Mouse (Mus musculus) 416B (cell line): ENCODE data around the gene Srd5a1.
"Not testable (repeated sequence)": the region's sequence is repeated elsewhere in the genome, so short reads cannot be mapped to it uniquely, and the experiment has no call there.

Experiments used
- DNase-seq: peaks from one replicate; pipeline ENCODE4 v3.0.0; 2011; ENCODE audit warnings: low read depth

Gene Srd5a1

GRCm38 (mm10) chr13:69569201-69569600 lies 42.0 kb downstream of the Srd5a1 start:
- no peak for DNase-seq

DNA sequence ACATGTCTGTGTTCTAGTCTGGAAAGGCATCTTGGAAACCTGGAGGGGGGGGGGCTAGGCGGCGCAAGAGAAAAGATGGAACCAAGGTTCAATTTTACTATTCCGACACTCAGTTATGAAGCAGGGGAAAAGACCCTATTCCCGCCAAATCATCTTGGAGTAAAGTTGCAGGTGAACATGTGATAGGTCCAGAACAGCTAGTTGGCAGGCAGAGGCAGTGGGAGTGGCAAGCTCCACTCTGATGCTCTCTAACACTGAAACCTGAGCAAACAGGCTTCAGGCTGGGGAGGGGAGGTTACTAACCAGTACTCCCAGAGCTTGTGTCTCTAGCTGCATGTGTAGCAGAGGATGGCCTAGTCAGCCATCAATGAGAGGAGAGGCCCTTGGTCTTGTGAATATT lies 45.8 kb downstream of the Srd5a1 start:
- not testable (repeated sequence) for DNase-seq

DNA sequence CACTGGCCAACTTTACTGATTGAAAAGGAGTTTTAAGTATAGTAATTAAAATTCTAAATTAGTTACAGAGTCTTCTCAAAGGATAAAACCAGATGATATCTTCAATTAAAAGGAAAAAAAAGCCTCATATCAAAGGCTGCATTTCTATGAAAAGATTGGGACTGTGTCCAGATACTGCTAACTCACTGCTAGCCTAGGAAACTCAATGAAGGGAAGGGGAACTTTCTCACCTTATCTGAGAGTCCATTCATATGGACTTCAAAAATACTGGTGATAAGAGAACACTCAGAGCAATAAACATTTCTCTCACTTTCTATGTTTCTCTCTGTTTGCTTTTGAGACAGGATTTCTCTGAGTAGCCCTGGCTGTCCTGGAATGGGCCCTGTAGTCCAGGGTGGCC lies 46.7 kb downstream of the Srd5a1 start:
- no peak for DNase-seq

- no peak for DNase-seq
Observed at GRCm38 (mm10) chr13:69563905-69564304, 47.3 kb downstream of the Srd5a1 start.

DNA sequence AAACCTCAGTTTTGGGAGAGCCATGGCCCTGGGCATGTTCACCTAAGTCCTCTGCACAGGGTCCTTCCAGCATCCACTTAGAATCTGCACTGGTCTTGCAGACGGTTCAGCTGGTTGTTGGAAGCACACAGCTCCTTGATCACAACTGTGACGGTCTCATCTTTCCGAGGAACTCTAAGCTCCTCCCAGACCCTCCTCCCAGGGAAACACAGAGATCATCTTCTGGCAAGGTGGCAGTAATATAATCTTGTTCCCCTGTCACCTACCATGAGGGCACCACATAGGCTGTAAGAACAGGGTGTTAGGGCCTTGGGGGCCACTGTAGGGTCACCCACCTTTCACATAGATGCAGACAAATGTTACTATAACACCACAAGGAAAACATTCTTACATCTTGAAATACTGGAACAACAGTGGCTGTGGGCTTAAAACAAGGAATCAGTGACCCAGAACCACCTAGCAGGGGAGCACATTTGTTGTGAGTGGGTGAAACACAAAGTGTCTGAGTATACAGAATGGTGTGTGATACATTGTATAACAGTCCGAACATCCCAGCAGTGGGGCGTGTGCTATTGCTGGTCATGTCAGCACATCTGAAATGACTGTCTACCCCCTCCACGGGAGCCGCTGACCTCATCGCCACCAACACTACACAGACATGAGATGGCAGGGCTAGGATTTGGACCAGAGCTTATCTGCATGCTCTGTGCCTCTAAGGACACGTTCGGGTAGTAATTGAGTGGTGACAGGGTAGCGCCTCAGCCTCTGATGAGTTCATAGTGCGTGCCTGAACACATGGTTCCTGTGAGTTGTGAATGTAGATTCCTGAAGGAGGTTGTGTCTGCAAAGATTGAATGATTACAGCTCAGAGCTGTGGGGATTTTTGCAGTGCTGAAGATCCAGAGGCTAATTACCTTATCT lies 48.3 kb downstream of the Srd5a1 start:
- DNase-seq = no peak

DNA sequence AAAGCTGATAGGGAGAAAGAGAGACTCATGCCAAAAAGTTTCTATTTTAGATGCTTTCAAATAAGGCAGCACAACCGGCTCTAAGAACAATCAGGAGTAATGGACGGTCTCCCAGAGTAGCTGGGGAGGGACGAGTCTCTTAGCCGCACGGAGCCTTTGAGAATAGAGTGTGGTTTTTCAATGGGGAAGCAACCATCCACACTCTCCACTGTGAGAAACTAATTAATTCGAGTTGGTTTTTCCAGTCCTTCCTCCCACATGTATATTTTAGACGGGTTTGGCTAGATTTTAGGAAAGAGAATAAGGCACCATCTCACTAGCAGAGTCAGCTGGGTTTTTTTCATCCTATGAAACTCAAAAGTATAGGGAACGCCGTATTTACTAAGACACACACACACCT lies 49.2 kb downstream of the Srd5a1 start:
- no peak for DNase-seq

DNA sequence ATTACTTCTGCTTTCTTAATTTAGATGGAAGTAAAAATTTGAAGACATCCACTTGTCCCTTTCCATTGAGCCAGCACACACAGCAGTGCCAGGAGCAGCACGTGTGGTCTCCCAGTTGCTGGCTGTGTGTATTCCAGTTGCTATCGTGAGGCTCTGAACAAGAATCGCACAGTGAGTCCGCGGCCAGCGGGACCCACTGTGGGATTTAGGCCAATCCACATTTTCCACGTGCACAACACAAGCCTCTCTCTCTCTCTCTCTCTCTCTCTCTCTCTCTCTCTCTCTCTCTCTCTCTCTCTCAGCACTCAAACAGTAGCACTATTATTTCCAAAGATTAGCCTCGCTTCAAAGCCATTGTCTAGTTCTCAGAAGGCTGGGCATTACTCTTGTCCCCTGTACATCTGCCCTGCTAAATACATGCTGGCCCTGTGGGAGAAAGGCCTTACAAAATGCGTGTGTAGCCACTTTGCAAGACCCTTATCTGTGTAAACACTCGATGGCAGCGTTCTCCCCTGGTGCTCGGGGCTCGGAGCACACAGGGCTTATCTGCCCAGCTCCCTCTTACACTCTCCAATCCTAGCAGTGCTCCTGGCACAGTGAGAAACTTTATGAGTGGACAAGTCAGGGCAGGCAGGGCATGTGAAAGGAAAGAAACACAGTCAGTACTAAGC lies 51.8 kb downstream of the Srd5a1 start:
- DNase-seq = no peak

DNA sequence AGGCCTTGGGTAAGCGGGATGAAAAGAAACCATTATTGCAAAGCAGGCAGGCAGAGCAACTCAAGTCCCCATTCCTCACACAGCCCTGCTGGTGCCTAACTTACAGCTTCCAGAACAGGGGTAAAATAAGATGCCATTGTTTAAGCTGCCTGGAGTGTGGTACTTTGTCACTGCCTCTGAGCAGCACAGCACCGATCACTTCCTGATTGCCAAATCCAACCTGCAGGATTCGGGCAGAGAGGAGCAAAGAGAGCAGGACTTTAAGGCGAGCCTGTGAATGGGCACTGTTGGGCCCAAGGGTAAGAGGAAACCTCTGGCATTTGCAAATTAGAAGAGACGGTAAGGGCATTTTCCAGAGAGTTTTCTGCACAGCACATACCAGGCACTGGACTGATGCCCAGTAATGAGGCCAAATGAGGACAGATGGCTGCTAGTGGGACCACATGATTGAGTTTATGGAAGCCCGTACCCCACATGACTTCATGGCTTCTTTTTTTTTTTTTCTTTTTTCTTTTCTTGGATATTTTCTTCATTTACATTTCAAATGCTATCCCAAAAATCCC lies 53.1 kb downstream of the Srd5a1 start:
- no peak for DNase-seq

GRCm38 (mm10) chr13:69556728-69557127 lies 54.5 kb downstream of the Srd5a1 start:
- no peak for DNase-seq

GRCm38 (mm10) chr13:69555957-69556482 lies 55.2 kb downstream of the Srd5a1 start:
- no peak for DNase-seq

- DNase-seq = no peak
Observed at GRCm38 (mm10) chr13:69555045-69555444, 56.2 kb downstream of the Srd5a1 start.

- DNase-seq = no peak
Observed at GRCm38 (mm10) chr13:69554255-69554654, 57.0 kb downstream of the Srd5a1 start.

GRCm38 (mm10) chr13:69553024-69553423 lies 58.2 kb downstream of the Srd5a1 start:
- peak; percentile 62 for DNase-seq

- no peak for DNase-seq
Observed at GRCm38 (mm10) chr13:69550831-69551230, 60.4 kb downstream of the Srd5a1 start.

GRCm38 (mm10) chr13:69549980-69550379 lies 61.3 kb downstream of the Srd5a1 start:
- DNase-seq = no peak

DNA sequence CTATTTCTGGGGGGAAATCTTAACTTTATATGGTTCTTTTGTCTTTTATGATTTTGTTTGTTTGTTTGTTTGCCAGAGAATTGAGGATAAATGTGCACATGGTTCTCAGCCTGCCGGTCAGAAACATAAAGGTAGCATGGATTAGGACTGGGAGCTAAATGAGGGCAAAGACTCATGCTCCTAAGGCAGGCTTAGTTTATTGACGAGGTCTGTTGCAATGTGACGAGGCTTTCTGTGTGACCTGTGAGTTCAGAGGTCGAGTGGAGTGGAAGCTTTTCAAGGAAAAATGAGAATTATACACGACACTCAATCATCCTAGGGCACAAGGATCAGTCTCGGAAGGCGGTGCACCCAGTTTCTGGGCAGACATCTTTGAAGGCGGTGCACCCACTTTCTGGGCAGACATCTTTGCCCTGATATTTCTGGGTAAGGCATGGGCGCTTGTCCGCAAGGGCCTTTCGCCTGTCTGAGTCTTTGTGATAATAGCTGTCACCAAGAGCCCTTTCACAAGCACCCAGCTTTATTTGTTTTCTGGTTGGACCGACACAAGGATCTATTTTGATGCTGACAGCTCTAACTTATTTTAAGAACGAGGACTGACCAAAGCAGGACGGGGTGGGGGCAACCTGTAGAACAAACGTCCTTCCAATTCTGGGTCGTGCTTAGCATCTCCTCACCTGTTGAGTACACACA lies 63.6 kb downstream of the Srd5a1 start:
- no peak for DNase-seq

GRCm38 (mm10) chr13:69545019-69545418 lies 66.2 kb downstream of the Srd5a1 start:
- peak; percentile 58 for DNase-seq

DNA sequence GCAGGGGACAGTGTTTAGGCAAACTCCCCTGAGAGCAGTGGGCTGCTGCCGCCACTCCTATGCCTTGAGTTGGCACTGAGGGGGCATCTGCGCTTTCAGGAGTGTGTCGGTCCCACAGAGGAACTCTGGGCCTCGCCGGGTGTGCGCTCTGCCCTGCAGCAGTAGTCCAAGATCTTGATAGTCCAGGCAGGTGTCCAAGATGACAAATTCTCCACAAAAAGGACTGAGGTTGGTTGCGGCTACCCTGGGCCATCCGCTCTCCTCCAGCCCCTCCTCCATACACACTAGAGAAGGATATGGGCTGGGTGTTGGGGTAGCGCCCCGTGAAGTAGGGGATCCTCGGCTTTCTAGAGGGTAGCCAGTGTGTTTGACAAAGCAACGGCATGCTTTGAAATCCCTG lies 67.6 kb downstream of the Srd5a1 start:
- DNase-seq = no peak

DNA sequence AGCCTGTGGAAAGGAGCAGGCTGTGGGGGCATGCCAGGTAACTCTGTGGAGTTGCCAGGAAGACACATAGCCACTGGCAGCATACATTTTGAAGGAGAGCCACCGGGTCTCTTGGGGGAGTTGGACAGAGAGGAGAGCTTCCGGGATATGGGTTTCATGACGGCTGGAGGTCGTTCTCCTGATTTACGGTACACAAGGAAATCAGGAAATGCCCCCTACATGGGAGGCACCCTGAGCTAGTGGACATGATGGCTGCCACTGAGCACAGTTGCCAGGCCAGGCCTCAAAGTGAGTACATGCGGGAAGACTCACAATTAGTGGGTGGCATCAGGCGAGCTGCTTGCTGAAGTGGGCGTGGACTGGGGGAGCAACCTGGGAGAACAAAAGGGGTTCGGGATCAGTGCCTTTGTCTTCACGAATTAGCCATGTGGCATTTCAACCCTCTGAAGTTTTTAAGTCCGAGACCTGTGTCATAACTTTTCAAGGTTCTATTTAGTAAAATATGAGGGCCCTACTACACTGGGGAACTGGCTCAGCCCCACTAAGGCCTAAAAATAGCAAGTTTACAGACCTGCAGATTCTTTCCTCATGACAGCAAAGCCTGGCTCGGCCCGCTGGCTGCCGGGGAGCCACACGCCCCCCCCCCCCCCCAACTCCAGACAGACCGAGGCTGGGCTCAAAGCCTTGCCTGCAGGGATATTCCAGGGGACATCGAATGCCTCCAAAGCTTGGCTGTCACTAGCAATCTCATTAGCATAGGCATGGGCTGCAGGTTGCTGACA lies 68.5 kb downstream of the Srd5a1 start:
- DNase-seq = no peak

GRCm38 (mm10) chr13:69541776-69542175 lies 69.5 kb downstream of the Srd5a1 start:
- DNase-seq = no peak

- peak; percentile 36 for DNase-seq
Observed at GRCm38 (mm10) chr13:69541209-69541608, 70.0 kb downstream of the Srd5a1 start.
